Mouse (Mus musculus): ENCODE results near the gene Hoxd12.
A peak's percentile ranks its signal among the peaks of the same experiment; 100 is the strongest.

Gene Hoxd12

GRCm38 (mm10) chr2:74709465-74710419 is 34.9 kb downstream of the Hoxd12 start:
- no peak for DNase-seq (ENCODE audit: low spot score)

GRCm38 (mm10) chr2:74710929-74711543 is 36.2 kb downstream of the Hoxd12 start:
- DNase-seq (ENCODE audit: low spot score) = no peak

GRCm38 (mm10) chr2:74711721-74712621 is 37.2 kb downstream of the Hoxd12 start, which contains the start of the genes Hoxd3 and Hoxd4:
Gene Hoxd3 (plus strand): TSS chr2:74711927.
Gene Hoxd4 (plus strand): TSS chr2:74711929.
- no peak for DNase-seq (ENCODE audit: low spot score)

- DNase-seq (ENCODE audit: low spot score) = no peak
These were observed 38.7 kb downstream of the Hoxd12 start for GRCm38 (mm10) chr2:74713239-74714150.

GRCm38 (mm10) chr2:74714156-74714789 is 39.5 kb downstream of the Hoxd12 start:
- no peak for DNase-seq (ENCODE audit: low spot score)

GRCm38 (mm10) chr2:74714881-74715280 is 40.1 kb downstream of the Hoxd12 start:
- no peak for DNase-seq (ENCODE audit: low spot score)

GRCm38 (mm10) chr2:74715504-74716241 is 40.9 kb downstream of the Hoxd12 start:
- DNase-seq (ENCODE audit: low spot score) = peak; percentile 83

GRCm38 (mm10) chr2:74720384-74720783 is 45.6 kb downstream of the Hoxd12 start:
- no peak for DNase-seq (ENCODE audit: low spot score)

GRCm38 (mm10) chr2:74720955-74721491 is 46.2 kb downstream of the Hoxd12 start:
- DNase-seq (ENCODE audit: low spot score) = no peak

GRCm38 (mm10) chr2:74721882-74722281 is 47.1 kb downstream of the Hoxd12 start:
- no peak for DNase-seq (ENCODE audit: low spot score)

- DNase-seq (ENCODE audit: low spot score) = no peak
These were observed 48.1 kb downstream of the Hoxd12 start for GRCm38 (mm10) chr2:74722949-74723348.

- no peak for DNase-seq (ENCODE audit: low spot score)
These were observed 49.6 kb downstream of the Hoxd12 start for GRCm38 (mm10) chr2:74724244-74725015.

GRCm38 (mm10) chr2:74725171-74725570 is 50.4 kb downstream of the Hoxd12 start:
- DNase-seq (ENCODE audit: low spot score) = no peak

- DNase-seq (ENCODE audit: low spot score) = no peak
These were observed 51.7 kb downstream of the Hoxd12 start, which contains the start of gene Gm28230 for GRCm38 (mm10) chr2:74726551-74726950. Gene Gm28230 (plus strand): TSS chr2:74726728.

GRCm38 (mm10) chr2:74726973-74727639 is 52.3 kb downstream of the Hoxd12 start:
- no peak for DNase-seq (ENCODE audit: low spot score)

Data from T-cell, adult 2 months (primary cell).